Mouse (Mus musculus) thymus, adult 18-20 months (tissue): ENCODE results near the gene Mrgprg.

Experiments
- DNase-seq, 2 experiments: peaks; one replicate each; pipeline ENCODE4 v3.0.0; 2022; ENCODE audit warnings: mixed read lengths in 2 of 2

The Mrgprg gene

GRCm38 (mm10) chr7:143755357-143756124, 11.3 kb downstream of the Mrgprg start:
- DNase-seq: no peak

- peak in 1 of 2 experiments; percentile 34 for DNase-seq
Observed at GRCm38 (mm10) chr7:143753990-143754715, 12.6 kb downstream of the Mrgprg start.

- DNase-seq: no peak
Observed at GRCm38 (mm10) chr7:143752606-143753005, 14.2 kb downstream of the Mrgprg start.

GRCm38 (mm10) chr7:143752056-143752455, 14.7 kb downstream of the Mrgprg start:
- no peak for DNase-seq

- no peak for DNase-seq
Observed at GRCm38 (mm10) chr7:143751380-143751779, 15.4 kb downstream of the Mrgprg start.

GRCm38 (mm10) chr7:143749045-143749444, 17.7 kb downstream of the Mrgprg start:
- DNase-seq: no peak

- peak; percentile 46 to 62 for DNase-seq
Observed at GRCm38 (mm10) chr7:143748041-143748868, 18.5 kb downstream of the Mrgprg start.

- DNase-seq: no peak
Observed at GRCm38 (mm10) chr7:143740653-143741052, 26.1 kb downstream of the Mrgprg start.

GRCm38 (mm10) chr7:143739511-143740461, 27.0 kb downstream of the Mrgprg start:
- peak; percentile 45 to 53 for DNase-seq

GRCm38 (mm10) chr7:143738601-143739006, 28.2 kb downstream of the Mrgprg start:
- DNase-seq: no peak

- DNase-seq: no peak
Observed at GRCm38 (mm10) chr7:143738194-143738593, 28.6 kb downstream of the Mrgprg start.

GRCm38 (mm10) chr7:143733746-143734145, 33.0 kb downstream of the Mrgprg start:
- no peak for DNase-seq

- DNase-seq: no peak
Observed at GRCm38 (mm10) chr7:143729886-143730285, 36.9 kb downstream of the Mrgprg start.

GRCm38 (mm10) chr7:143726396-143726795, 40.4 kb downstream of the Mrgprg start:
- DNase-seq: no peak

GRCm38 (mm10) chr7:143723841-143724240, 43.0 kb downstream of the Mrgprg start:
- no peak for DNase-seq

- DNase-seq: no peak
Observed at GRCm38 (mm10) chr7:143722646-143723045, 44.1 kb downstream of the Mrgprg start.

- DNase-seq: no peak
Observed at GRCm38 (mm10) chr7:143717811-143718210, 49.0 kb downstream of the Mrgprg start.
